Mouse (Mus musculus): ENCODE results near the gene Erbb2.

DNA sequence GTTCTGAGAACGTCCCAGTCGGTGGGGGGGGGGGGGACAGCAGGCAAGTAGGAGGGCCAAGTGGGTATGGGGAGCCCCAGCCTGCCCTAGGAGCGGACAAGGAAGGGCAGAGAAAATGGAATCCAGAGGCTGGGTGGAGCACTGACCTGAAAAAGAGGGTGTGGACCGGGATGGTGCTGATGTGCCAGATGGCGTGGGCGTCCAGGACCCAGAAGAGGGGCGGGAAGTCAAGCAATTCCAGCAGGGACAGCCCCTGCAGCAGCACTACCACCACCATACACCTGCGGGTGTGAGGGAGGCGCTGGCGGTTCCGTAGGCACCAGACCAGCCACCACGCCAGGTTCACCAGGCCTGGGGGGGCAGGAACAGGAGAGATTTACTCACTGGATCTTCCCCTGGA, 22.1 kb upstream of the Erbb2 start:
- TF ChIP-seq CTCF (IDR thresholded peaks at IDR 0.05; ENCODE audit: control insufficient read depth, insufficient read depth, insufficient replicate concordance, low read depth, low read length) (no peak), POLR2A (IDR thresholded peaks at IDR 0.05; ENCODE audit: control insufficient read depth, low read depth, low read length) (no peak)
